Mouse (Mus musculus): ENCODE measurements around the gene Havcr1. TPM values are rescaled to one million over a fixed set of nuclear protein-coding genes. Genes with fewer than 3 reads are reported as not detected.
"Not testable (repeated sequence)": the region's sequence is repeated elsewhere in the genome, so short reads cannot be mapped to it uniquely, and the experiment has no call there.

Gene Havcr1
- total RNA-seq (2012; rRNA removed): 0.22 TPM in 1 of 2 replicates, not detected in the other

- H3K36me3 ChIP-seq (ENCODE audit: control insufficient read depth, insufficient read depth, low read length, poor library complexity, severe bottlenecking); in situ Hi-C loops (cut with MboI; ENCODE audit: low sequenced_read_pairs in 2 of 2, unreplicated experiment in 2 of 2); H3K27ac ChIP-seq (ENCODE audit: insufficient read depth, low read depth, low read length, poor library complexity, severe bottlenecking); H3K4me3 ChIP-seq (ENCODE audit: insufficient read depth in 1 of 2, low read depth in 1 of 2, low read length in 2 of 2, poor library complexity in 1 of 2, severe bottlenecking in 1 of 2); DNase-seq (ENCODE audit: low read depth, low spot score); H3K4me1 ChIP-seq (ENCODE audit: control insufficient read depth in 2 of 2, insufficient read depth in 2 of 2, low read length in 2 of 2, poor library complexity in 1 of 2); H3K9ac ChIP-seq (ENCODE audit: insufficient read depth, low read depth, low read length, poor library complexity, severe bottlenecking); H3K9me3 ChIP-seq (ENCODE audit: control insufficient read depth, insufficient read depth, low read depth, low read length): not testable (repeated sequence)
Measured at GRCm38 (mm10) chr11:46735076-46735475, at the start of gene Havcr1. Gene Havcr1, plus strand, starts transcription at chr11:46735080.

GRCm38 (mm10) chr11:46690136-46690535, 44.7 kb upstream of the Havcr1 start:
- no peak overlapping the region for H3K27ac ChIP-seq (ENCODE audit: insufficient read depth, low read depth, low read length, poor library complexity, severe bottlenecking)
- no peaks in the 10 kb centered on the region for H3K4me1 ChIP-seq (ENCODE audit: control insufficient read depth in 2 of 2, insufficient read depth in 2 of 2, low read length in 2 of 2, poor library complexity in 1 of 2)
- no peak overlapping the region for H3K9ac ChIP-seq (ENCODE audit: insufficient read depth, low read depth, low read length, poor library complexity, severe bottlenecking)
- in situ Hi-C loops (cut with MboI; ENCODE audit: low sequenced_read_pairs in 2 of 2, unreplicated experiment in 2 of 2): loop anchor here in 1 of 2 experiments (10.0 kb wide), 1 partner anchor 55 kb away; no protein-coding TSS in a partner anchor
- no peaks in the 10 kb centered on the region for H3K9me3 ChIP-seq (ENCODE audit: control insufficient read depth, insufficient read depth, low read depth, low read length)
- no peak for DNase-seq (ENCODE audit: low read depth, low spot score)
- H3K4me3 ChIP-seq (ENCODE audit: insufficient read depth in 1 of 2, low read depth in 1 of 2, low read length in 2 of 2, poor library complexity in 1 of 2, severe bottlenecking in 1 of 2): no peak overlapping the region
- H3K36me3 ChIP-seq (ENCODE audit: control insufficient read depth, insufficient read depth, low read length, poor library complexity, severe bottlenecking): no peaks in the 10 kb centered on the region
- TF ChIP-seq ZNF384 (IDR thresholded peaks at IDR 0.05; ENCODE audit: low read depth, low read length): no peak
- no peak for TF ChIP-seq HCFC1 (IDR thresholded peaks at IDR 0.05; ENCODE audit: borderline replicate concordance, insufficient read depth, low read length)
- no peak for TF ChIP-seq MAFK (IDR thresholded peaks at IDR 0.05; ENCODE audit: insufficient read depth, low read depth, low read length)
- no peak for TF ChIP-seq ZC3H11A (IDR thresholded peaks at IDR 0.05; ENCODE audit: borderline replicate concordance, low read depth, low read length)
- no peak for TF ChIP-seq CHD2 (IDR thresholded peaks at IDR 0.05; ENCODE audit: low read depth, low read length)

- not testable (repeated sequence) for DNase-seq (ENCODE audit: low read depth, low spot score); H3K36me3 ChIP-seq (ENCODE audit: control insufficient read depth, insufficient read depth, low read length, poor library complexity, severe bottlenecking); H3K9ac ChIP-seq (ENCODE audit: insufficient read depth, low read depth, low read length, poor library complexity, severe bottlenecking); H3K4me3 ChIP-seq (ENCODE audit: insufficient read depth in 1 of 2, low read depth in 1 of 2, low read length in 2 of 2, poor library complexity in 1 of 2, severe bottlenecking in 1 of 2); H3K27ac ChIP-seq (ENCODE audit: insufficient read depth, low read depth, low read length, poor library complexity, severe bottlenecking); H3K4me1 ChIP-seq (ENCODE audit: control insufficient read depth in 2 of 2, insufficient read depth in 2 of 2, low read length in 2 of 2, poor library complexity in 1 of 2); H3K9me3 ChIP-seq (ENCODE audit: control insufficient read depth, insufficient read depth, low read depth, low read length)
- in situ Hi-C loops (cut with MboI; ENCODE audit: low sequenced_read_pairs in 2 of 2, unreplicated experiment in 2 of 2): loop anchor here in 1 of 2 experiments (10.0 kb wide), 1 partner anchor 49 kb away; no protein-coding TSS in a partner anchor
Measured at GRCm38 (mm10) chr11:46695849-46696248, 39.0 kb upstream of the Havcr1 start.

- no peaks in the 10 kb centered on the region for H3K4me1 ChIP-seq (ENCODE audit: control insufficient read depth in 2 of 2, insufficient read depth in 2 of 2, low read length in 2 of 2, poor library complexity in 1 of 2)
- no peaks in the 10 kb centered on the region for H3K9me3 ChIP-seq (ENCODE audit: control insufficient read depth, insufficient read depth, low read depth, low read length)
- H3K4me3 ChIP-seq (ENCODE audit: insufficient read depth in 1 of 2, low read depth in 1 of 2, low read length in 2 of 2, poor library complexity in 1 of 2, severe bottlenecking in 1 of 2): no peak overlapping the region
- DNase-seq (ENCODE audit: low read depth, low spot score): no peak
- in situ Hi-C loops (cut with MboI; ENCODE audit: low sequenced_read_pairs in 2 of 2, unreplicated experiment in 2 of 2): loop anchor here in 1 of 2 experiments (10.0 kb wide), 1 partner anchor 47 kb away; no protein-coding TSS in a partner anchor
- TF ChIP-seq MAFK (IDR thresholded peaks at IDR 0.05; ENCODE audit: insufficient read depth, low read depth, low read length) (no peak), ZC3H11A (IDR thresholded peaks at IDR 0.05; ENCODE audit: borderline replicate concordance, low read depth, low read length) (no peak), HCFC1 (IDR thresholded peaks at IDR 0.05; ENCODE audit: borderline replicate concordance, insufficient read depth, low read length) (no peak)
- H3K9ac ChIP-seq (ENCODE audit: insufficient read depth, low read depth, low read length, poor library complexity, severe bottlenecking): no peak overlapping the region
- no peak overlapping the region for H3K27ac ChIP-seq (ENCODE audit: insufficient read depth, low read depth, low read length, poor library complexity, severe bottlenecking)
- H3K36me3 ChIP-seq (ENCODE audit: control insufficient read depth, insufficient read depth, low read length, poor library complexity, severe bottlenecking): no peaks in the 10 kb centered on the region
Measured at GRCm38 (mm10) chr11:46697433-46698277, 37.2 kb upstream of the Havcr1 start.

GRCm38 (mm10) chr11:46698278-46698655, 36.6 kb upstream of the Havcr1 start:
- in situ Hi-C loops (cut with MboI; ENCODE audit: low sequenced_read_pairs in 2 of 2, unreplicated experiment in 2 of 2): loop anchor here in 1 of 2 experiments (10.0 kb wide), 1 partner anchor 47 kb away; no protein-coding TSS in a partner anchor
- no peak overlapping the region for H3K4me3 ChIP-seq (ENCODE audit: insufficient read depth in 1 of 2, low read depth in 1 of 2, low read length in 2 of 2, poor library complexity in 1 of 2, severe bottlenecking in 1 of 2)
- TF ChIP-seq ZC3H11A (IDR thresholded peaks at IDR 0.05; ENCODE audit: borderline replicate concordance, low read depth, low read length): no peak
- H3K4me1 ChIP-seq (ENCODE audit: control insufficient read depth in 2 of 2, insufficient read depth in 2 of 2, low read length in 2 of 2, poor library complexity in 1 of 2): no peaks in the 10 kb centered on the region
- H3K27ac ChIP-seq (ENCODE audit: insufficient read depth, low read depth, low read length, poor library complexity, severe bottlenecking): no peak overlapping the region
- H3K36me3 ChIP-seq (ENCODE audit: control insufficient read depth, insufficient read depth, low read length, poor library complexity, severe bottlenecking): no peaks in the 10 kb centered on the region
- DNase-seq (ENCODE audit: low read depth, low spot score): no peak
- H3K9me3 ChIP-seq (ENCODE audit: control insufficient read depth, insufficient read depth, low read depth, low read length): no peaks in the 10 kb centered on the region
- no peak overlapping the region for H3K9ac ChIP-seq (ENCODE audit: insufficient read depth, low read depth, low read length, poor library complexity, severe bottlenecking)
